Mouse (Mus musculus) ES-CJ7 (cell line): ENCODE measurements around the gene Tmem177.

Source experiments
- DNase-seq: peaks from one replicate; pipeline ENCODE4 v3.0.0; 2011; ENCODE audit warnings: low read depth, low spot score

Gene Tmem177

DNA sequence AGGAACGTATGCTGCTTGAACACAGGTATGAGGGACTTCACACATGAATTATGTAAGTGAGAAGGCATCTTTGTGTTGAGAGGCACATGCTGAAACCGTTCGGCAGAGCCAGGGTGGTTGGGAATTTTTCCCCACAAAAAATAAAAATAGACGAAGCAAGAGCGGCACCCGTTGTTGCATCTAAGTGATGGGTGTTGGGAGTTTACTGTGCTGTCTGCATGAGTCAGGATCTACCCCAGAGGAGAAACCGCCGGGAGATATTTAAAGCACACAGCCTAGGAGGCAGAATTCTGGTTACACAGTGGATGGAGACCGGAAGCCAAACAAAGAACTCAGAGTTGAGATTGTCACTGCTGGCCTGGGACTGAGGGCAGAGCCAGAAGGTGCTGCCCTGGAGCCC, 21.9 kb downstream of the Tmem177 start:
- no peak for DNase-seq

DNA sequence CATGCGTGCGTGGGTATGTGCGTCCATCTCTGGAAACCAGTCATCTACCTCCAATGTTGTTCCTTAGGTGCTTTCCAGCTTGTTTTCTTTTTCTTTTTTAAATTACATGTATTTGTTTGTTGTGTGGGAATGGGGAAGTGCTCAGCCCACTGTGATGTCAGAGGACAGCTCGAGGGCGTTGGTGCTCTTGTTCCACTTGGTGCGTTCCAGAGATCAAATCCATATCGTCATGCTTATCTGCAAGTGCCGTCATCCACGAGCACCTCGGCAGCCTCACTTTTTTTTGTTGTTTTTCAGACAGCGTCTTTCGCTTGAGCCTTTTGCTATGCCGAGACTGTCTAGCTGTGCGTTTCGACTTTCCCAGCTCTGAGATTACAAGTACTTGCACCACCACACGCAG, 23.7 kb downstream of the Tmem177 start:
- no peak for DNase-seq

DNA sequence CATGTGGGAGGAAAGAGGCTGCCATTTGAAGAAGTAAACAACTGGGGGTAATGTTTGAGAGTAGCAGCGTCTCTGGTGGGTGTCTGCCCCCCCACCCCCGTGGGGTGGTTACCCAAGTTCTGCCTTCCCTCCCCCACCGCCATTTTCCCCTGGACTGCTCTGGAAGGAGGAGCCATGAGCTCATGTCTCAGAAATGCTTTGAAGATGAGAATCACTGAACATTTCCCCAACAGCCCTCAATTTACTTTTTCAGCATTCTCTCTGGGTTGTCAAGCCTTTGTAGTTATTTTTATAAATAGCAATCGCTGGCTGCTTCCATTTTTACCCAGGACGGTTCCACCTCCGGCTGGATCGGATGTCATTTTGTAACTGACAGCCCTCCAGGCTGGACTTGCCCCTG, 26.7 kb downstream of the Tmem177 start:
- no peak for DNase-seq

DNA sequence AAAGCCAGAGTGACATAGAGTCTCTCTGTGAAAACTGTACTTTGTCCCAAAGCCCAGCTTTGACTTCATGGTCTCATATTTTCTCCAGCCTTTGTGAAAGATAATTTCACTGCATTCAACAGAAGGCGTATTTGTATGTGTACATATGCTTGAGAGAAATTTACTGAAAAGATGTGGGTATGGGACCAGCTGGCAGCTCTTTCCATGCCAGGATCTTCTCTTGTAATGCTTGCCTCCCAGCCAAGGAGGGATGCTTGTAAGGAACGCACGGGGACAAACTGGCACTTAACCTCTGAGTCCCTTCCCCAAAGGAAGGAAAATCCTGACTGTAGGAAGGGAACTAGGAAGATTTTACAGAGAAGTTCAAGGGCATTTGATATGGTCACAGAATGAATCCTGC, 28.7 kb downstream of the Tmem177 start:
- no peak for DNase-seq

DNA sequence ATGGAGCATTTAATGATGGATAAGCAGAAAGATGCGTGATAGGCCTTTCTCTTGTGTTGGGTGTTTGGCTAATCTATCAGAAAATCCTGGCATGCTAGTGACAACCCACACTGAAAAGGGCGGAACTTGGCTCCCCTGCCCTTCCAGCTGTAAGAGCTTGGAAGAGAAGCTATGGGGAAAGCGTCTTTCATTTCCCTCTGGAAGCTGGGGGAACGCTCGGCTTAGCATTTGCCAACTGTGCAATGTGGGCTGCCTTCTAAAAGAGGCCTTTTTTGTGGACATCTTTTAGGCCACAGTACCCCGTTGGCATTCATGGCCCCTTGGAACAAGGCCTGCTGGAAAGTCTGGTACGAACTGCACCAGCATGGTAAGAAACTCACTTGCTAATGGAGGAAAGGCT, 34.1 kb downstream of the Tmem177 start:
- no peak for DNase-seq

DNA sequence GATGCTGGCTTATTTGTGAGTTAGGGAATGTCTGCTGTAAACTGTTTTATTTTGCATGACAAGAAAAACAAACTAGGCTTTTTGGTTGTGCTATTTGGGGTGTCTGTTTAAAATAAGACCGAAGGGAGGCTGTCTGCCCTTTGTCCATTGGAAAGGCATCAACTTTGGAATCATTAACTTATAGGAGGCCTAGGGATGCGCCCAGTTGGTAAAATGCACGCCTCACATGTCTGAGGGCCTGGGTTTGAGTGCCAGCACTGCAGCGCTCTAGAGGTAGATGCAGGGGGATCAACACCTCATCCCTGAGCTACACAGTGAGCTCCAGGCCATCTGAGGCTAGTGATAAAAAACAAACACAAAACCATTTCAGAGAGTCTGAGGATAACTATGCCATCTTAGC, 35.5 kb downstream of the Tmem177 start:
- no peak for DNase-seq

DNA sequence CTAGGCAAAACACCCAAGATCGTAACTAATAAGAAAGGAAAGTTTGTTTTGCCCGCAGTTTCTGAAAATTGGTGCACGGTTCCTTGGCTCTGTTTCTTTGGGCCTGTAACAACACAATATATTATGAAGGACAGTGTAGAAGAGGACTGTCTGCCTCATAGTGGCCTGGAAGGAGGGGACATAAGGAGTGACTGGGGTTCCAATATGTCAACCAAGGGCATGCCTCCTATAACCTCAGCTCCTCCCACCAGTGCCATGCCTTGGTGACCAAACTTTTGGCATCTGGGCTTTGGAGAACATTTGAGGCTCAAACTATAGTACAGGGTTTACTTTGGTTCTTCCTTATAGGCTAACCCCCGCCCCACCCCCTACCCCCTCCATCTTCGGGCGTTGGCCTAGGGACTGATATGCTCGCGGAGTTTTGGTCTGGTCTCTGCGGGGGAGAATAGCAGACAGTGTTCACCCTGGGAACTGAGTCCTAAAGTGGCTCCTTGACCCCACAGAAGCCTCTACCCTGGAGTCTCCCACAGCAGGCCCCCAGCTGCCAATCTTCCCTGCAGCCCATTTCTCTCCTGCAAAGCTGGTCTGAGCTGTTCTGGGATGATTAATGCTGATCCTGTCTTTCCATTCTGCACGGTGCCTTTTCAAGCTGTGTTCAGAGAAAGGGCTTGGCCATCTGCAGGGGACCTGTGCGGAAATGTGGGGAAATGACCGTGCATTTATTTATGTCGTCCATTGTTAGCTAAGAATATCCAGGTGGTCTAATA, 44.4 kb downstream of the Tmem177 start:
- peak; percentile 23 for DNase-seq

DNA sequence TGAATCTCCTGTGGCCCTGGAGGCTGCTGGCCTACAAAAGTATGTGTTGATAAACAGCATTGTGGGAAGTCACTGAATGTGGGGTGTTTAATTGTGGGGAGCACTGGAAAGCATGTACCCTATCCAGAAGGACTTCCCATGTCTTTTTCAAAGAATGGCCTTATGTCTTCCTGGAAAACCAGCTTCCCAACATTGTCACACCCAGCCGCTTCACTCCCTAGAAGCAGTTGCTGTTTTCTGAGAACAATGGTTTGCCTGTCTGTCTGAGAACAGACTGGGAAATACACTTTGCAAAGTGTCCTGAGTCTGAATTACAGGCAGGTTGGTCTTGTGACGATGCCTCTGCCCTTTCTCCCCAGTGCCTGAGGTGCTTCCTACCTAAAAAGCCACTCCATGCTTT, 45.7 kb downstream of the Tmem177 start:
- no peak for DNase-seq

DNA sequence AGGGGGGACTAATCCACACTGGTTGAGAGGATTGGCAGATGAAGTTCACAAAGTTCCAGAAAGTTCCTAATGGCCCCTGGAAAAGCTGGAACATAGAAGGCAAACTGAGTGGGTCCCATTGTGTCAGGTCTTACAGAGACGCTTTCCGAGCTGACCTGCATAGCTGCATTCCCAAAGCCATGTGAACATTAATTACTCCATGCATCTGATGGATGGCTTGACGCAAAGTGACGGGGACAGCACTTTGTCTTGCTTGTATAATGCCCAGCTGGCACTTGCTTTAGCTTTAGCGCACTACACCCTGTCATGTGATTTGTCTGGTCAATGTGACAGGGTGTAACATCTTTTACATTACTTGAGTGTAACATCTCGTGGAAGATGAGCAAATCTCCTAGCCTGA, 47.7 kb downstream of the Tmem177 start:
- no peak for DNase-seq

DNA sequence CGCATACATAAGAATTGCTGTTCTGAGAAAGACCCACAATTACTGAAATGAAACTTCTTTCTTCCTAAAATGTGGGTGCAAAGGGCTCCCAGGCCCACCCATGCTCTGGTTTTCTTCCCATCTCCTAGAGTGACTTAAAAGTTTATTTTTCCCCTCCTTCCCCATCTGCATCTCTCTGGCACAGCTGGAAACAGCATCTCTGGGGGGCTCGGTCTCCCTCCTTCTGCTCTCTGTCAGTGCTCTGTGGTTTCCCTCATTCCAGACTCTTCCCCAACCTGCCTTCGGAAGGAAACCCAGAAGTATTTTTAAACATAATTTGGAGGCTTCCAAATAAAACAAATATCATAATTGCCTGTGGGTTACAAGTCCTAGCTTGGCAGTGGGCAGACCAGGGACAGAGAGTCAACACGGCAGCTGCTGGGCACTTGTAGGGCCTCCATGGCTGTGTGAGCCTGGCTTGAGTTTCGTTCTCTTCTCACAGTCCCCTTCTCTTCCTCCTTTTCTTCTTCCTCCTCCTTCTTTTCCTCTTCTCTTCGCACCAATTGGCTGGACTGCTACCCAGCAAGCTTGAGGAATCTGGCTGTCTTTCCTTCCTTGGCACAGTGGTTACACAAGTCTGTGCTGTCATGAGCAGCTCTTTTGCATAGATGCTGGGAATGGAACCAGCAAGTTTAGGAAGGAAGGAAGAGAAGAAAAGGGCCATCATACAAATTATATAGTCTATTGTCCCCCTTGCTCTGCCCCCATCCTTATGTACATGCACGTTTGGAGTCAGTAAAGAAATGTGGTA, 49.3 kb downstream of the Tmem177 start:
- DNase-seq = no peak

DNA sequence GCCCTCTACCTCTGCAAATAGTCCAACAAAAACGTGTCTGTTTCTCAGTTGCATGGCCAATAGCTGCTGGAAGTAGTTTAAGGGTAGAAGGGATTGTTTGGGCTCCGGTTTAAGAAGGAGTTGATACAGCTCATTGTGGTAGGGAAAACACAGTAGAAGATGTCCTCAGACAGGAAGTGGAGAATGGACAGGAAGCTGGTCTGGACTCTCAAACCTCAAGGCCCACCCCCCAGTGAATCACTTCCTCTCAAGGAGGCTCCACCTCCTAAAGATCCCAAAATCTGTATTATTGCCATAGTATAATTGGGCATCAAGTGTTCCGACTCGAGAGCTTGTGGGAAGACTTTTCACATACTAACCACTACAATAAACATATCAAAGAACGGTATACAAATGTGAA, 53.4 kb downstream of the Tmem177 start:
- DNase-seq = peak; percentile 23
